Mouse (Mus musculus) lung, postnatal 0 days (tissue): ENCODE results near the gene Gabra5.

Experiments used
- CTCF ChIP-seq: IDR thresholded peaks from 2 replicates; pipeline ENCODE4 v1.5.1; 2016; ENCODE audit warnings: antibody characterized with exemption, mild to moderate bottlenecking
- EP300 ChIP-seq: IDR thresholded peaks from 2 replicates; pipeline ENCODE4 v1.6.1; 2016; ENCODE audit warnings: antibody characterized with exemption, mild to moderate bottlenecking, control low read depth

DNA sequence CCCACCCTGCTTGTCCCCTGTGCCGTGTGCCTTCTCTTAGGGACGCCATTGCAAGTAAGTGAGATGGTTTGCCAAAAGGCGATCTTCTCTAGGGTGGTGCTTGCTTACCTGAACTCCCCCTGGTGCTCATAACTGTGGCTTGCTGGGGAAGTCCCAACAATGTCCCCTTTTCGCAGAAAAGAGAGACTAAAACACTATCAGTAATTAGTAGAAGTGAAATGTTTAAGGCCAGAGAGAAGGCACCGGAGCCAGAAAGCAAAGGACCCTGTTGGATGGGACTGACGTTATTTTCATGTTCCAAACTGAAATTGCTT, 122.6 kb downstream of the Gabra5 start:
- TF ChIP-seq EP300: no peak
- no peak for TF ChIP-seq CTCF
